Mouse (Mus musculus): ENCODE data around the gene Gm29735. TPM values are rescaled to one million over a fixed set of nuclear protein-coding genes. Genes with fewer than 3 reads are reported as not detected.

Gene Gm29735
- polyA plus RNA-seq (2017; shearing (Covaris generic)) = not detected

GRCm38 (mm10) chr7:142157013-142157412 is at the start of gene Gm29735:
Gene Gm29735, minus strand, starts transcription at chr7:142157113.

GRCm38 (mm10) chr7:142201064-142201463 is 44.2 kb upstream of the Gm29735 start, which contains the start of gene Krtap5-3:
Gene Krtap5-3, plus strand, starts transcription at chr7:142201364.

DNA sequence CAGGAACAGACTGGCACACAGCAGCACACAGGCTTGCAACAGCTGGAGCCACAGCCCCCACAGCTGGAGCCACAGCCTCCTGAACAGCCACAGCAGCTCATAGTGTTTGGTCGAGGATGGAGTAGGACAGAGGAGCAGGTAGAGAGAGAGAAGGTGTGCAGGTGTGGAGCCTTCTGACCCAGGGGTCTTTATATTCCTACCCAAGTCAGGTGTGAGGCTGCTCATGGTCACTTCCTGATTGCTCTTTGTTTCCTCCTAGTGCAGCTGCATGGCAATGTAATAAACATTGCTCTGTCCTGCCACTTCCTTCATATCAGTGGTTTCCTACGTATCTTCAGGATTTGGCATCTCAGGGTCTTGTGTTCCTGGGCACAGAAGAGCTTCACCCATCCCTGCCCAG is 33.4 kb upstream of the Gm29735 start, which contains the start of gene Gm10153:
Gene Gm10153, minus strand, starts transcription at position 101 of the 400 bp plus-strand sequence.

GRCm38 (mm10) chr7:142175905-142176304 is 19.0 kb upstream of the Gm29735 start, which contains the start of gene Krtap5-2:
Gene Krtap5-2, minus strand, starts transcription at chr7:142176005.

GRCm38 (mm10) chr7:142165639-142166038 is 8.7 kb upstream of the Gm29735 start, which contains the start of gene Gm4553:
Gene Gm4553, minus strand, starts transcription at chr7:142165739.

DNA sequence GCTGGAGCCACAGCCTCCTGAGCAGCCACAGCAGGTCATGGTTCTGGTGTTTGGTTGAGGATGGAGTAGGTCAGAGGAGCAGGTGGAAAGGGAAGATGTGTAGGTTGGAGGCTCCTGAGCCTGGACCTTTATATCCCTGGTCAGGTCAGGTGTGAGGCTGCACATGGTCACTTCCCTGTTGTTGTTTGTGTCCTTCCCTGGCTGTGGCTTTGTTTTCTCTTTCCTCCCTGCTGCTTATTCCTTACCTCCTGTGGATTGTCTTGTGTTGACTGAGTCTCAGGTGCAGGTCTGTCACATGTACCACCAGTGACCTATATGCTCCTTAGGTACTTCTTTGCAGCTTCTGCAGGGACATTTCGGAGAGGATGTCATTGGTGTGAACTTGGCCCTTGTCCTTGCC is 12.4 kb downstream of the Gm29735 start, which contains the start of gene Gm45337:
Gene Gm45337, minus strand, starts transcription at position 101 of the 400 bp plus-strand sequence.

DNA sequence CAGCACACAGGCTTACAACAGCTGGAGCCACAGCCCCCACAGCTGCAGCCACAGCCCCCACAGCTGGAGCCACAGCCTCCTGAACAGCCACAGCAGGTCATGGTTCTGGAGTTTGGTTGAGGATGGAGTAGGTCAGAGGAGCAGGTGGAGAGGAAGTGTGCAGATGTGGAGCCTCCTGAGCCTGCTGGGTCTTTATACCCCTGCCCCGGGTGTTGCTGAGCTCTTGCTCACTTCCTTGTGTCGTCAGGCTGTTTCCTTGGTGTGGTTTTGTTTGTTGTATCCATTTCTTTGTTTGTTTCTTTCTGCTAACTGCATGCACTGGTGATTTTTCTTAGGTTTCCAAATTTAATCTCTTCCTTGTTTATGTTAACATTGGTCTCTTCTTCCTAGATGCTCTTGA is 21.0 kb downstream of the Gm29735 start, which contains the start of gene Gm39115:
Gene Gm39115, minus strand, starts transcription at position 101 of the 400 bp plus-strand sequence.

GRCm38 (mm10) chr7:142120629-142121028 is 36.3 kb downstream of the Gm29735 start, which contains the start of gene Gm45618:
Gene Gm45618, minus strand, starts transcription at chr7:142120729.

Other genes starting within 250 kb of the Gm29735 start
- 79.1 TPM for gene Tollip, start 238.6 kb downstream of the Gm29735 start, polyA plus RNA-seq (2017; shearing (Covaris generic))
- 0.39 TPM for gene Brsk2, start 207.4 kb downstream of the Gm29735 start, polyA plus RNA-seq (2017; shearing (Covaris generic))
- gene Mob2, start 96.0 kb downstream of the Gm29735 start, polyA plus RNA-seq (2017; shearing (Covaris generic)) = 132 TPM
- gene Dusp8, start 61.3 kb downstream of the Gm29735 start, polyA plus RNA-seq (2017; shearing (Covaris generic)) = 32.7 TPM
- 1.2 TPM for gene Gm45618, start 36.4 kb downstream of the Gm29735 start, polyA plus RNA-seq (2017; shearing (Covaris generic))
- gene Gm39115, start 21.1 kb downstream of the Gm29735 start, polyA plus RNA-seq (2017; shearing (Covaris generic)) = not detected
- not detected for gene Gm45337, start 12.5 kb downstream of the Gm29735 start, polyA plus RNA-seq (2017; shearing (Covaris generic))
- not detected for gene Gm4553, start 8.6 kb upstream of the Gm29735 start, polyA plus RNA-seq (2017; shearing (Covaris generic))
- not detected for gene Krtap5-2, start 18.9 kb upstream of the Gm29735 start, polyA plus RNA-seq (2017; shearing (Covaris generic))
- gene Gm10153, start 33.3 kb upstream of the Gm29735 start, polyA plus RNA-seq (2017; shearing (Covaris generic)) = not detected
- gene Krtap5-3, start 44.3 kb upstream of the Gm29735 start, polyA plus RNA-seq (2017; shearing (Covaris generic)) = not detected
- not detected for gene Gm7579, start 54.7 kb upstream of the Gm29735 start, polyA plus RNA-seq (2017; shearing (Covaris generic))
- gene Krtap5-5, start 72.9 kb upstream of the Gm29735 start, polyA plus RNA-seq (2017; shearing (Covaris generic)) = not detected
- not detected for gene Gm40460, start 84.0 kb upstream of the Gm29735 start, polyA plus RNA-seq (2017; shearing (Covaris generic))
- gene Gm2431, start 101.2 kb upstream of the Gm29735 start, polyA plus RNA-seq (2017; shearing (Covaris generic)) = not detected
- gene Gm4559, start 117.2 kb upstream of the Gm29735 start, polyA plus RNA-seq (2017; shearing (Covaris generic)) = not detected
- gene Krtap5-1, start 140.0 kb upstream of the Gm29735 start, polyA plus RNA-seq (2017; shearing (Covaris generic)) = not detected
- gene Krtap5-4, start 146.4 kb upstream of the Gm29735 start, polyA plus RNA-seq (2017; shearing (Covaris generic)) = not detected
- gene Ifitm10, start 216.6 kb upstream of the Gm29735 start, polyA plus RNA-seq (2017; shearing (Covaris generic)) = 44.4 TPM
- gene Gm49369, start 225.6 kb upstream of the Gm29735 start, polyA plus RNA-seq (2017; shearing (Covaris generic)) = 28.2 TPM
- 419 TPM for gene Ctsd, start 230.9 kb upstream of the Gm29735 start, polyA plus RNA-seq (2017; shearing (Covaris generic))

Data from effector memory CD4-positive, alpha-beta T cell, adult 7 months (primary cell).